Mouse (Mus musculus) layer of hippocampus, adult 18-20 months (tissue): Measurements from ENCODE around the gene Arl3. TPM values are rescaled to one million over a fixed set of nuclear protein-coding genes. Genes with fewer than 3 reads are reported as not detected.

Source experiments
- DNase-seq, 2 experiments: peaks; one replicate each; pipeline ENCODE4 v3.0.0; 2022; ENCODE audit warnings: low spot score in 2 of 2
- total RNA-seq, 2 experiments: library from RNA; stranded (reverse); gene quantifications; 2 replicates each; pipeline ENCODE4 v1.2.3; 2021

The Arl3 gene
- total RNA-seq, 2 experiments from 2014 or later = 127 to 132 TPM

DNA sequence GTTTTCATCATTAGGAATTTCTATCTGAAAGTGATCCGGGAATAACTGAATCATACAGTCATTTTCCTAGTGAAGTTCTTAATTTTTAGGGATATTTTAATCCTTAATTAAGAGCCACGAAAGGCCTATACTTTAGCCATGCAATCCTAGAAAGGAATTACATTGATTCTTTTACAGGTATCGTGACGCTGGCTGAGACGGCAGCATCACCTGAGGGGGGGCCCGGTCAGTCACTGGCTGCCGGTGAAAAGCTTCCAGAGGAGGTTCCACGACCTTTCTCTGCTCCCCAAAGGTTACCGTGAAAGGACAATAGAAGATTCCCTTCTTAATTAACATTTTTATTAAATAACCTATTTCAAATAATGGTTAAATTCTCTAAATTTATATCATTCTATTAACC is 35.6 kb downstream of the Arl3 start:
- no peak for DNase-seq

- no peak for DNase-seq
These were observed 38.4 kb downstream of the Arl3 start for GRCm38 (mm10) chr19:46534542-46535098.

DNA sequence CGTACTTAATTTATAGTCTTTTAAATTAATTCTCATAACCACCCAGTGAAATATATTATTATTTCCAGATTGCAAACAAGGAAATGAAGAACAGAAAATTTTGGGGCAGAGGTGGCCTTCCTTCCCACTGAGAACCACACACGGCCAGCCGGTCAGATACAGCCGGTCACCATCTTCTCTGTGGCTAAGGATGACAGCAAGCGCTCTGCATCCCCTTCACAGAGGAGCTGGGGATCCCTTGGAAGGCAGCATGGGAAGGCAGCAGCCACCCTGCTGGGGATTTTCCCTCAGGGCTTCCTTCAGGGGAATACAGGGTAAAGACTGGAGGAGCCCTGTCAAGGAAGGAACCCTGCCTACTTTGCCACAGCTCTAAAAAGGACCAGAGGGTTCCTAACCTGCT is 39.5 kb downstream of the Arl3 start:
- no peak for DNase-seq

- DNase-seq = no peak
These were observed 39.9 kb downstream of the Arl3 start for GRCm38 (mm10) chr19:46533066-46533465.

DNA sequence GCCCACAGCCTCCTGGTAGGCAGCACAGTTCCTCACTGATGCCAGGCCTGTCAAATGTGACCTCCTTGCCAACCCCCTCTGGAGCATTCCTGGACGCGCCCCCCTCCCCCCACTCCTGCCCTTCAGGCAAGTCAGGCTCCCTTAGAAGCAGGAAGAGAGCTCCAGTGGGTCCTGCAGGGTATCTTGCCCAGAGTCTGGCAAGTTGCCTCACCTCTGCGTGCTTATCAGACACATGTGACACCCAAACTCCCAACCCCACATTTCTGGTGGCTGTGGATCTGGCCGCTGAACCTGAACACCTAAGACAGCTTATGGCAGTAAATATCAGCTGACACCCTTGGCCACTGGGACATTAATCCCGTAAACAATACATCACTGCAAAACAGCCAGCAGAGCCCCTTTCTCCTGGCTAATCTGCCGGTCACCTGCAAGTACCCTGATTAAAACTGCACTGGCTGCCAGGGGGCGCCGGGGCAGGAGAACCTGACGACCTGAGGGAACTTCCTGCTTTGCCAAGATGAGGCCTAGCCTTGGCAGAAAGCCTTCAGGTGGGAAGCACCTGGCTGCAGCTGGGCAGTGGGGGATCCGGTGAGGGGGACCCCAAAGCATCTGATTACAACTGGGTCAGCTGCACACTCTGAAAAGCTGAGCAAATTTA is 40.8 kb downstream of the Arl3 start:
- no peak for DNase-seq

DNA sequence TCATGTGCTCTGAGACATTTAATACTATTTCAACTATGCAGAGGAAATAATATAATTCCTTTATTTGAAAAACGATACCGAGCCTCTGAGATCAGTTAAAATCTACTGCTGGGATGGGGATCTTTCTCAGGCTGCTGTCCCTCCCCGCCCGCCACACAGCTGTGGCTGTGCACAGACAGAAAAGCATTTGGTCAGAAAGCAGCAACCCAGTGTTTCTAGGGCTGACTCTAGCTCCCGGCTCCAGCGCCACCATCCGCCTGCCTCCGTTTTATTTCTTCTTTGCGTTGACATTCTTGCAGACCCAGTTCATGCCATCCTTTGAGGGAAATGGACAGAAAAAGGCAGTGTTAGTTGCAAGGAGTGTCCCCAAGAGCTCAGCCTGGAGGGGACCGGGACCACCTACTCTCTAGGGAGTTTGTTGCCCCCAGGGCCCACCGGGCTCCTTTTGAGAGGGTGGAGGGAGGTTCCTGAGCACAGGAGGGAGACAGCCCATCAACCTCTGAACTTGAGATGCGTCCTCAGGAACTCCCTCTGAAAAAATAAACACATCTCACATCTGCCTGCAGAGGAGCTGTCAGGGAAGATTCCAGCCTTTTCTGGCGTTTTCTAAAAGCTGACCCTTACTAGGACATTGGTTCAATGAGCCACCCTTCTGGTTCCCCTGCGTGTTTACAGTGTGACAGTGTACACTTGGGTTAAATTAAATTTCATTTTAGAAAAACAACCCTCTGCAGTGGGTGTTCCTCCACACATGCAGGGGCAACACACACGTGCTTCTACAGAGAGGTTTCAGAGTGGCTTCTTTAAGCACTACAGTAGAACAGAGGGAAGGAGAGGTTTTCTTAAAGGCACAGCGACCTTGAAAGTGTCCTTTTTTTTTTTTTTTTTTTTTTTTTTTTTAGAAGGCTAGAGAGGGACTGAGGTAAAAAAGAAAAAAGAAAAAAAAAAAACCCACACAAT is 41.6 kb downstream of the Arl3 start:
- DNase-seq = peak in 1 of 2 experiments; percentile 61

DNA sequence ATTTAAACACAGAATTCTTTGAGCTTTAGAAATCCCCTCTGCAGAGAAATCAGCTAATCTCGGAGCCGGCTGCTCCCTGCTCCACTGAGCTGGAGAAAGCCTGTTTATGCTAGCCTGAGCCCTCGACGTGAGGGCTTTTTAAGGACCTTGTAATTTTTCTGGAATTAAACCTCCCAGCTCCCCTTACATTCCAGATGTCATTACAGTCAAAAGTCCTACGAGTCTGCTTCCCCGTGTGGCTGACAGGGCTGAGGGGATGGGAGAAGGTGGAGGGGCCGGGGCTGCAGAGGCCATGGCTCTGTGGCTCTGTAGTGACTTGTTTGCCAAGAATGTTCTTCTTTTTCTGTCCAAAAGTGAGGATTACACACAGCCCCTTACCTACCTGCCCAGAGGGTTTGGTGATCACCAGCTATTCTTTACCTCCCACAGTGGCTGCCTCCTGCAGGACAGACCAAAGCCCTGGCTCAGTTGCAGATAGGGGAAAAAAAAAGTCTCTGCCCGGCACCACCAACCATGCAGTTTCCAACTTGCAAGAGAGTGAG is 42.5 kb downstream of the Arl3 start:
- DNase-seq = peak in 1 of 2 experiments; percentile 12

DNA sequence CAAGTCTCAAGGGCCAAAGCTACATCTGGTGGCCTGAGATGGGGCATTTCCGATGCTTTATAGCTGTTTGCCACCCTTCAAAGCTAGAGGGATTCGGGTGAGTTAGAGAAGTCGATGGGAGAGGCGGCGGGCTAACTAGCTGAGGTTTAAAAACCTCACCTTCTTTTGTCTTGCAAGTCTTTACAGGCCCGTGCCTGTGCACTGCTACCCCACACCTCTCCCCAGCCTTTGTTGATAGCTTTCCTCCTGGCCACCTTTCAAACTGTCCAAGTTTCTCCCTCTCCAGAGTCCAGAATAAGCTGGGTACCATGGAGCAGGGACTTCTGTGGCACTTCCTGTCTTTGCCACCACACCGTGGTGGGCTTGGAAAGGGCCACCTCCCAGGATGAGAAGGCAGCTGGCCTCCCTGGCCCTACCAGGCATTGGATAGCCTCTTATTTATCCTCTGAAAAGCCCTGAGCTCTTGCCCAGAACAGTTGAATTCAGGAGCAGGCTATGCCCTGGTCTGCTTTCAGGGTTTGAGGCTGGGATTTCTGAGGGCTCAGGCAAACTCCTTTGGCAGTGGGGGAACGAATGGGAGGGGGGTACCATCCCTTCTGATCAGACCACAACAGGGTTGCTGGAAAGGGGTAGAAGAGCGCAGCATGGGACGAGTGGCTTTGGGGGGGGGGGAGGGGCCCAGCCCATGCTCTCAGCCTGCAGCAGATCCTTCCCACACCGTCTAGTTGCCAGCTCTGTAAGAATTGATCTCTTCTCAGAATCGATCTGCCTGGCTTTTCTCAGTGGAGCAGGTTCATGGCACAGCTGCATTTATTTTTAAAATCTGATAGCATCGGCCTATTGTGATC is 43.2 kb downstream of the Arl3 start:
- peak in 1 of 2 experiments; percentile 30 for DNase-seq

DNA sequence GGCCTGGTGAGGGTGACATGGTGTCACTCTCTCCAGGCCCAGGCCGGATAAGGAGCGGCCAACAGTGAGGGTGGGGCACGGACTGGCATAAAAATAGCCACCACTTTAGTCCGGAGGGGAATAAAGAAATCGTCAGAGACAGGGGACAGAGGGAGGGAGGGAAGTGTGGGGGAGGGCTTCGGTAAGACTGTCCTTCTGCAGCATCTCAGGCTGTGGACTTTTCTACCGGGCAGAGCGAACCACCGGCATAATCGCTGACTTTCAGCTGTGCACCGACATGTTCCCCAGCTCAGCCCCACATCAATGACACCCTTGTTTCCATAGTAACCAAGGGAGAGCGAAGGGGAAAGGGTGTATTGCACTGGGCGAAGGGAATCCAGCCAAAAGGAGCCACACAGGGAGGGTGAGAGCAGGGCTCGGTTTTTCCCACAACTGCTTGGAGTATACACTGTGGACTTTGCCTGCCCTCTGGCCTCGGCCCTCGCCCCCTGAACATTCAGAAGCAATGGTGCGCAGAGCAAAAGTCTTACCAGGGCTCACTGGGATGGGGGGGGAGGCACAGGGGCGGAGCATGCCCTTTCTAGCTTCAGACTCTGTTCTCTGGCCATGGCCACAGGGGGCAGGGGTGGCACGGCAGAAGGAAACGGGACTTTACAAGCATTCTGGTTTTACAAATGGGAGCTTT is 44.3 kb downstream of the Arl3 start:
- peak; percentile 49 to 66 for DNase-seq

DNA sequence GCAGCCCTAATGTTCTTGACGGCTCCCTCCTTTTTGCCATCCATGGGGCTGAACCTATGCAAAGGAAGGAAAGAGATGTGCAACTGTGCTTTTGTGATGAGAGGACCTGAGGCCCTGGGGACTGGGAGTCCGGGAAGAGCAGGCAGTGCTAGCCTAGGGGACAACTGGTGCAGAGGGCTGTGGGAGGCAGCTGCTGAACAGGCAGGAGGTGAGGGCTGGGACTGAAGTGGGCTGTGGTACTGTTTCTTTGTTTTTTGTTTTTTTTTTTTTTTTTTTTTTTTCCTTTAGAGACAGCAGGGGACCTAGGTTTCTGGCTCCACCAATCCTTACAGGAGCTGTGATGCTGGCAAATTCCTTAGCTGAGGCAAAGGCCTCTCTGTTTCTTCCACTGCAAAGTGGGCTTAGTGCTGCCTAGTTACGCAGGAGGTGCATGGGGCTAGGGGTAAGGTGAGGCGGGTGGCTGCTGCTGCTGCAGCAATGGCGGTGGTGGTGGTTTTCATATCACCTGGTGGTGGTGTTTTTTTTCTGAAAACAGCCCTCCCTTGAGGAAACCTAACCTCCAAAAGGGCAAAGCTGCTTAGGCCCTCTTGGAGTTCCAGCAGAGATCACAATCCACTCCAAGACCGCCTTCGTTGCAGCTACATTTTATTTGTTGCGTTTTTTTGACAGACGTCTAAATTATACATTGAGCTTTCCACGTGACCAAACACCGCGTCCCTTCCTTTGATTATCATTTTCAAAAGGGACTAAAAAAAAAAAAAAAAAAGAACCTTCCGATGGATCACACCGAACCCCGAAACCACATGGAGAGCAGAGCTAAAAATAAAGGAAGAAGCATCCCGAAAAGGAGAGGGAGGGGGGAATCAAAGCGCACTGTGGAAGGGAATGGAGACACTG is 45.1 kb downstream of the Arl3 start:
- peak in 1 of 2 experiments; percentile 24 for DNase-seq

DNA sequence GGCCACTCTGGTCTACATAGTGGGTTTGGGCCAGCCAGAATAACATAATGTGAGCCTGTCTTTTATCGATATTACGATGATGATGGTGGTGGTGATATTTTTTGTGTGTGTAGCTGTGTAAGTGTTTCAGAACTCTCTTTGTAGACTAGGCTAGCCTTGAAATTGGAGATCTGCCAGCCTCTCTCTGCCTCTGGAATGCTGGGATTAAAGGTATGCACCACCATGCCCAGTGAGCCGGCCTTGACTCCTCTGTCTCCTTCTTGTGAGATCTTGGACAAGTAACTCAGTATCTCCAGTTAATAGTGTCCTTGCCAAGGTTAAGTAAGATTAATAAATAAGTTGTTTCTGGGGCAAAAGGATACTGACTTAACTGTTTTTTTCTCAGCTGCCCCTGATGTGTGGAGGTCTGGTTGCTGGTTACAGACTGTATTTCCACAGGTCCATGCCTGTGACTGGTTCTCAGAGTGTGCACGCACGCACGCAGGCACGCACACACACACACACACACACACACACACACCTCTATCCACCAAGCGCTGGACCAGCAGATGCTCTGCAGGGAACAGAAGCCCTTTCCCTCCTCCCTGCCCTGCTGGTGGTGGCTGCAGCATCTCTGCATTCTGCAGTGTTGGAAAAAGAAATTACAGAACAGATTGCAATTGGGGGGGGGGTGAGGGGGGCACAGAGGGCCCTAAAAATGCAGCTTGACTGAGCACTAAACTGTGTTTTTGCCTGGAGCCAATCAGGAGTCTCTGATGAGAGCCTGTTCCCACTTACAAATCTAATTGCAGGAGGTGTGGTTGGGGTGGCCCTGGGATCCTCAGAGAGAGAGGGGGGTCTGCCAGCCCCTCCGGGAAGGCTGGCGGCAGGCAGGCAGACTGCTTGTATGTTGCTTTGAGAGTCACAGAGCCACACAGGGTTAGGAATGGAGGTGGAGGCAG is 47.0 kb downstream of the Arl3 start:
- peak in 1 of 2 experiments; percentile 7 for DNase-seq

- peak in 1 of 2 experiments; percentile 19 for DNase-seq
These were observed 48.2 kb downstream of the Arl3 start for GRCm38 (mm10) chr19:46524601-46525321.

- no peak for DNase-seq
These were observed 48.9 kb downstream of the Arl3 start for GRCm38 (mm10) chr19:46524152-46524544.

- peak; percentile 65 to 80 for DNase-seq
These were observed 49.4 kb downstream of the Arl3 start for GRCm38 (mm10) chr19:46523480-46524151.

DNA sequence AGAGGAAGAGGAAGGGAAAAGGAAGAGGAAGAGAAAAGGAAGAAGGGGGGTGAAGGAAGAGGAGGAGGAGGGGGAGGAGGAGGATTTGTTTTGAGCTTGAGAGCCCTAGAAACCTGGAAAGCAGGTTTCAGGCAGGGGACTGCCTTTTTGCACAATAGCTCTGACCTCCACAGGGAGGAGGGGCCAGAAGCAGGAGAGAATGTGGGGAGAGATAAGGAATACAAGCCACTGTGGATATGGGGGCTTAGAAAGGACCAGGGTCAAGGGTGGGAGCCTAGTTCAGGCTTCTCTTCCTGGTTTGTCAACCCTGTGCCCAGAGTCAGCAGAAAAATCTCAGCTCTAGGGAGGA is 49.9 kb downstream of the Arl3 start:
- no peak for DNase-seq

DNA sequence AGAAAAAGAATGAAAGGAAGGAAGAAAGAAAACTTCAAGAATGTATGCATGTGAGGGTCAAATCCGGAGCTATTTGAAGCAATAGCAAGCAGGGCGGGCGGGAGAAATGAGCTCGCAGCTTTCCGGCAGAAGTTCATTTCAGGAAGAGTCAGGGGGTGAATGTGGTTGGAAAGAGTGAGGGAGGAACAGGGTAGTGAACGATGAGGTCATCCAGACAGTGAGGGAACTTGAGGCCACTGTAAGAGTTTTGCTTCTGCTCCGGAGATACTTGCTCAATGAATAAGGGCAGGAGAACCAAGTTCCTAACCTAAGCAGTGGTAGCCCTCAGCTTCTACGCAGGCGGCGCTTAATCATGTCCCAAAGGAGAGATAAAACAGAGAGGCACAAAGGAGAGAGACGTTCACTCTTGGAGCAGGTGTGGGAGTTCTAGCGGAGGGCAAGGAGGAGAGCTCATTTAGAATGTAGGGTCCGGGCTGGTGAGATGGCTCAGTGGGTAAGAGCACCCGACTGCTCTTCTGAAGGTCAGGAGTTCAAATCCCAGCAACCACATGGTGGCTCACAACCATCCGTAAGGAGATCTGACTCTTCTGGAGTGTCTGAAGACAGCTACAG is 50.5 kb downstream of the Arl3 start:
- no peak for DNase-seq
